Mouse (Mus musculus): ENCODE measurements around the gene Fndc3b. TPM values are rescaled to one million over a fixed set of nuclear protein-coding genes. Genes with fewer than 3 reads are reported as not detected.

Fndc3b gene
- polyA plus RNA-seq, 1 experiment from 2014 or later = 10.0 TPM

- Histone ChIP-seq H3K27ac (replicated peaks) (no peak overlapping the region), H3K4me1 (peaks cover 7% of the 10 kb centered on the region; the same call in 1 of the 2 replicates), H3K9me3 (no peaks in the 10 kb centered on the region), H3K4me3 (no peak overlapping the region), H3K27me3 (replicated peaks; ENCODE audit: low read depth, poor library complexity, severe bottlenecking) (no peaks in the 10 kb centered on the region), H3K36me3 (replicated peaks) (no peaks in the 10 kb centered on the region; the same call in 1 of the 2 replicates)
- WGBS = 94% methylated on average over 9 of the region's 9 CpGs
- no peak for DNase-seq (ENCODE audit: low spot score)
Measured at GRCm38 (mm10) chr3:27518935-27519334, 192.2 kb downstream of the Fndc3b start.

- peaks cover 10% of the 10 kb centered on the region; the same call in 1 of the 2 replicates for H3K4me1 ChIP-seq
- 47% methylated on average over 5 of the region's 5 CpGs for WGBS
- no peaks in the 10 kb centered on the region for H3K9me3 ChIP-seq
- H3K27ac ChIP-seq (replicated peaks) = no peak overlapping the region
- H3K36me3 ChIP-seq (replicated peaks) = no peaks in the 10 kb centered on the region; the same call in 1 of the 2 replicates
- no peaks in the 10 kb centered on the region for H3K27me3 ChIP-seq (replicated peaks; ENCODE audit: low read depth, poor library complexity, severe bottlenecking)
- no peak overlapping the region for H3K4me3 ChIP-seq
- DNase-seq (ENCODE audit: low spot score) = no peak
Measured at GRCm38 (mm10) chr3:27516536-27516935, 194.6 kb downstream of the Fndc3b start.

DNA sequence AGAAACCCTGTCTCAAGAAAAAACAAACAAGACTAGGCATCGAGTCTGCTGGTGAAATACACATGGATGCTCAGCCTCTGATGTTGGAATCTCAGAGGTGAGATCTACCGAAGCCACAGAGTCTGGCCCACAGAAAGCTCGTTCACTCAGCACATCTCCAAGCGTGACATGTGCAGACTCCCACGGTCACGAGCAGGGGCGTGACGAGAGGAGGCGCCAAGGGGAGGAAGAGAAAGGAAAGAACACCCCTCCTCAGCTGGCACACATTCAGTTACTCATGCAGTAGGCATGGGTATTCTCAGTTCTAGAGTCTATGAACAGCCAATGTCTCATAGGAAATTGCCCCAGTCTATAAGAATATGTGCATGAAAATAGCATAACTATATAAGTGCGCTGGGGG, 199.3 kb downstream of the Fndc3b start:
- H3K36me3 ChIP-seq (replicated peaks) = peaks cover 9% of the 10 kb centered on the region
- H3K27me3 ChIP-seq (replicated peaks; ENCODE audit: low read depth, poor library complexity, severe bottlenecking) = no peaks in the 10 kb centered on the region
- peaks cover 8% of the 10 kb centered on the region; the same call in 1 of the 2 replicates for H3K4me1 ChIP-seq
- 83% methylated on average over 10 of the region's 10 CpGs for WGBS
- no peaks in the 10 kb centered on the region for H3K9me3 ChIP-seq
- H3K27ac ChIP-seq (replicated peaks) = no peak overlapping the region
- DNase-seq (ENCODE audit: low spot score) = no peak
- no peak overlapping the region for H3K4me3 ChIP-seq

- Histone ChIP-seq H3K9me3 (no peaks in the 10 kb centered on the region), H3K36me3 (replicated peaks) (peaks cover 26% of the 10 kb centered on the region), H3K4me3 (no peak overlapping the region), H3K27ac (replicated peaks) (no peak overlapping the region), H3K4me1 (peaks cover 3% of the 10 kb centered on the region; the same call in 1 of the 2 replicates), H3K27me3 (replicated peaks; ENCODE audit: low read depth, poor library complexity, severe bottlenecking) (no peaks in the 10 kb centered on the region)
- DNase-seq (ENCODE audit: low spot score) = no peak
- 87% methylated on average over 3 of the region's 3 CpGs for WGBS
Measured at GRCm38 (mm10) chr3:27506886-27507285, 204.2 kb downstream of the Fndc3b start.

DNA sequence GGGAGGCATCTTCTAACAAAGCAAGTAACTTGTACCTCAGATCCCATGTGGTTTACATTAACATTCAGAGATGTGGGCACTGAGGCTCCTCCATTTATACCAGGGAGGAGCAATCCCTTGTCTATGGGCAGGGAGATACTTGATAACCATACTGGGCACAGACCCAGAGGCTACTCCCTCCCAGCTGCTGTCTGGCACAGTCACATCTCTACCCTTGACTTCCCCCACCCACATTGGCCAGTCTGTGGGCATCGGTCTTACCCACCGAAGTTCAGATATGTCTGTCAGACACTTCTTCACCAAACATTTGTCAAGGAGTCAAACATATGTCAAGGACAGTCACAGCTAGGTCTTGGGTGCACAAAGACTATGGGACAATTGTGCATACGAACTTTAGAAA, 205.5 kb downstream of the Fndc3b start:
- DNase-seq (ENCODE audit: low spot score) = no peak
- Histone ChIP-seq H3K4me1 (no peaks in the 10 kb centered on the region), H3K9me3 (no peaks in the 10 kb centered on the region), H3K36me3 (replicated peaks) (peaks cover 36% of the 10 kb centered on the region), H3K27me3 (replicated peaks; ENCODE audit: low read depth, poor library complexity, severe bottlenecking) (no peaks in the 10 kb centered on the region), H3K4me3 (no peak overlapping the region), H3K27ac (replicated peaks) (no peak overlapping the region)
- 94% methylated on average over 3 of the region's 3 CpGs for WGBS

- H3K4me3 ChIP-seq = no peak overlapping the region
- H3K27ac ChIP-seq (replicated peaks) = no peak overlapping the region
- DNase-seq (ENCODE audit: low spot score) = no peak
- no peaks in the 10 kb centered on the region for H3K27me3 ChIP-seq (replicated peaks; ENCODE audit: low read depth, poor library complexity, severe bottlenecking)
- WGBS = 85% methylated on average over 7 of the region's 7 CpGs
- no peaks in the 10 kb centered on the region for H3K9me3 ChIP-seq
- H3K36me3 ChIP-seq (replicated peaks) = peaks cover 54% of the 10 kb centered on the region
- H3K4me1 ChIP-seq = no peaks in the 10 kb centered on the region
Measured at GRCm38 (mm10) chr3:27503279-27504038, 207.6 kb downstream of the Fndc3b start.

- DNase-seq (ENCODE audit: low spot score) = no peak
- Histone ChIP-seq H3K27ac (replicated peaks) (no peak overlapping the region), H3K4me3 (no peak overlapping the region), H3K9me3 (no peaks in the 10 kb centered on the region), H3K27me3 (replicated peaks; ENCODE audit: low read depth, poor library complexity, severe bottlenecking) (no peaks in the 10 kb centered on the region), H3K36me3 (replicated peaks) (peaks cover 44% of the 10 kb centered on the region), H3K4me1 (no peaks in the 10 kb centered on the region)
- 73% methylated on average over 14 of the region's 14 CpGs for WGBS
Measured at GRCm38 (mm10) chr3:27495296-27496073, 215.6 kb downstream of the Fndc3b start.

DNA sequence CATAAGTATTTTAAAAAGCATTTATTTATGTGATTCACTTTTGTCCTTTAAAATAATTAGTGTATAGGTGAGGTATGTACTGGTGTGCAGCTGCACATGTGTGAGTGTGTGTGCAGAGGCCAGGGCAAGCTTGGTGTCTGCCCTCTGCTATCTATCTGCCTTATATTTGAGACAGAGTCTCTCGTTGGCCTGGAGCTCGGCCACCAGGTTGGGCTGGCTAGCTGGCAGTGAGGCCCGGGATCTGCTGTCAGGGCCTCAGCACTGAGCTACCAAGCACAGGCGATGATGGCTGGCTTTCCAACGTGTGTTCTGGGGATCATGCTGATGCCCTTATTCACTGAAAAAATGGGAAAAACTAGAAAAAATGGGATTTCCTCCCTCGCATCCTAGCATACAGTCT, 216.4 kb downstream of the Fndc3b start:
- Histone ChIP-seq H3K36me3 (replicated peaks) (peaks cover 36% of the 10 kb centered on the region), H3K4me3 (no peak overlapping the region), H3K4me1 (no peaks in the 10 kb centered on the region), H3K27me3 (replicated peaks; ENCODE audit: low read depth, poor library complexity, severe bottlenecking) (no peaks in the 10 kb centered on the region), H3K9me3 (no peaks in the 10 kb centered on the region), H3K27ac (replicated peaks) (no peak overlapping the region)
- 84% methylated on average over 6 of the region's 6 CpGs for WGBS
- no peak for DNase-seq (ENCODE audit: low spot score)

DNA sequence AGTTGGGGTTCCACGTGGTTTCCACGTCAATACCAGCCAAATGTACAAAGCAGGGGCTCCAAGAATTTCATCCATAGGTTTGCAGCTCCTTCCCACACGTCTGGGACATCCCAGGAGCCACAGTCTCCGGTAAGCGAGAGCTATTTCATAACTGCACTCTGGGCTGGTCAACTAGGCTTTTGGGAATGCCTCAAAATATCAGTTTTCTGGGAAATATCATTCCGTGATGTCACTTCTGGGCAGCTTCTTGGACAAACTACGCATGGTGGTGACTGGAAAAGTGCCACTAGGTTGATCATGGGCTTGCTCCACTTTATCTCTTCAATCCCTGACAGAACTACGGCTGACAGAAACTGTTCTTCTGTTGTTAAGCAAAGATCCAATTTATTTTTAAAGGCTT, 217.0 kb downstream of the Fndc3b start:
- H3K27ac ChIP-seq (replicated peaks) = no peak overlapping the region
- H3K4me1 ChIP-seq = no peaks in the 10 kb centered on the region
- WGBS = 92% methylated on average over 8 of the region's 8 CpGs

DNA sequence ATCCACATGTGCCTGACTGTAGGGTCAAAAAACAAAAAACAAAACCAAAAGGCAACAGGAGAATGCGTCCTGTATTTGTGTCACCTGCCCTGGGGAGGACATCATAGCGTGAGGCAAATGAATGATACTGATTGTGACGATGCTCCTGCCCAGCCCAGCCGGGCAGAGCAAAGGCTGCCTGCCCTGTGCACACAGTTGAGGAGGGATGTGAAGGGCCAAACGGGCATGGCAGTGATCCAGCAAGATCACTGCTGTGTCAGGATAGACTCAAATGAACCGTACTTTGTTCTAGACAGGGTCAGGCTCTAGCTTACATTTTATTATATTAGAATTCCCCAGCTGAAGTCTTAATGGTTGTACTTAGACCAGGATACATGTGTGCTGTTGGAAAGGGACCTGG, 219.3 kb downstream of the Fndc3b start:
- peaks cover 3% of the 10 kb centered on the region; the same call in 1 of the 2 replicates for H3K4me1 ChIP-seq
- H3K4me3 ChIP-seq = no peak overlapping the region
- H3K27ac ChIP-seq (replicated peaks) = no peak overlapping the region
- 90% methylated on average over 6 of the region's 6 CpGs for WGBS
- H3K27me3 ChIP-seq (replicated peaks; ENCODE audit: low read depth, poor library complexity, severe bottlenecking) = no peaks in the 10 kb centered on the region
- peaks cover 28% of the 10 kb centered on the region for H3K36me3 ChIP-seq (replicated peaks)
- DNase-seq (ENCODE audit: low spot score) = no peak
- no peaks in the 10 kb centered on the region for H3K9me3 ChIP-seq

More for the DNA sequence above, 217.0 kb downstream of the Fndc3b start:
- no peak for DNase-seq (ENCODE audit: low spot score)
- Histone ChIP-seq H3K9me3 (no peaks in the 10 kb centered on the region), H3K36me3 (replicated peaks) (peaks cover 32% of the 10 kb centered on the region), H3K4me3 (no peak overlapping the region), H3K27me3 (replicated peaks; ENCODE audit: low read depth, poor library complexity, severe bottlenecking) (no peaks in the 10 kb centered on the region)

DNA sequence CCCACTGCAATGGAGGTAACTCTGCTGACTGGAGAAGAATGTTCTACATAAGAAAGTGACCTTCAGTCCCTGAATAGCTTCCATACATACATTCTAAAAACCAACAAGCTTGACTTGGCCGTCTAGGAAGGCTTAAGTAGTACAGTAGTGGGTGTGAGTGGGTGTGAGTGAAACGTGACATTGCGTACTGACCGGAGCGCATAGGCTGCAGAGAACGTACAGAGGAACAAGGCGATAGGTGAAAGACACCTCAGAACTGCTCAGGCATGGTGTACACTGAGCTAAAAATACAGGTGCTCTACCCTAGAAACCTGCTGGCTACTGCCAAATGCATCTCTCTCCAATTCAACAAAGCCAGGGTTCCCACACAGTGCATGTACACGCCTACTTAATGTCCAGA, 219.7 kb downstream of the Fndc3b start:
- Histone ChIP-seq H3K4me3 (no peak overlapping the region), H3K36me3 (replicated peaks) (peaks cover 33% of the 10 kb centered on the region), H3K4me1 (peaks cover 3% of the 10 kb centered on the region; the same call in 1 of the 2 replicates), H3K27ac (replicated peaks) (no peak overlapping the region), H3K27me3 (replicated peaks; ENCODE audit: low read depth, poor library complexity, severe bottlenecking) (no peaks in the 10 kb centered on the region), H3K9me3 (no peaks in the 10 kb centered on the region)
- WGBS = 94% methylated on average over 8 of the region's 8 CpGs
- DNase-seq (ENCODE audit: low spot score) = no peak

GRCm38 (mm10) chr3:27490891-27491290, 220.2 kb downstream of the Fndc3b start:
- Histone ChIP-seq H3K4me1 (peaks cover 3% of the 10 kb centered on the region; the same call in 1 of the 2 replicates), H3K27ac (replicated peaks) (no peak overlapping the region), H3K9me3 (no peaks in the 10 kb centered on the region), H3K4me3 (no peak overlapping the region), H3K27me3 (replicated peaks; ENCODE audit: low read depth, poor library complexity, severe bottlenecking) (no peaks in the 10 kb centered on the region), H3K36me3 (replicated peaks) (peaks cover 34% of the 10 kb centered on the region)
- DNase-seq (ENCODE audit: low spot score) = no peak
- 90% methylated on average over 9 of the region's 9 CpGs for WGBS

All from embryonic facial prominence, embryonic 10.5 days (tissue).